Mouse (Mus musculus): ENCODE measurements around the gene Dmd. TPM values are rescaled to one million over a fixed set of nuclear protein-coding genes. Genes with fewer than 3 reads are reported as not detected.

Dmd gene
- polyA plus RNA-seq (2012; ENCODE audit: insufficient read depth, insufficient read length, low replicate concordance, missing spikeins) = not detected in 2 replicates

DNA sequence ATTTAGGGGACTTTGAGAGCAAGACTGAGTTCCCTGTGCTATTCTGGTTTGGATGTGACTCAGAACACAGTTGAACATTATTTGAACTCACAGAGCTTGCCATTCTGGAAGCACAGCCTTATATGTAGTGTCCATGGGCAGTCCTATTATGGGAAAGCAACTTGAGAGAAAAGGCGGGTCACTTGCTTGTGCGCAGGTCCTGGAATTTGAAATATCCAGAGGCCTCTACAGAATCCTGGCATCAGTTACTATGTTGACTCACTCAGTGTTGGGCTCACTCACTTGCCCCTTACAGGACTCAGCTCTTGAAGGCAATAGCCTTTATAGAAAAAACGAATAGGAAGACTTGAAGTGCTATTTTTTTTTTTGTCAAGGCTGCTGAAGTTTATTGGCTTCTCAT is at the start of gene Dmd:
Gene Dmd (plus strand): TSS at position 241 of the 400 bp plus-strand sequence.
- Histone ChIP-seq H3K27ac (ENCODE audit: insufficient read depth, low read depth, low read length) (no peak within 1 kb of the TSS), H3K4me1 (ENCODE audit: control insufficient read depth, insufficient read depth, low read length) (no peaks in the 10 kb centered on the region), H3K4me3 (ENCODE audit: insufficient read depth, low read depth, low read length) (no peak within 1 kb of the TSS)
- TF ChIP-seq POLR2A (IDR thresholded peaks at IDR 0.05; ENCODE audit: insufficient read depth, low read depth, low read length) (no peak), CTCF (IDR thresholded peaks at IDR 0.05; ENCODE audit: insufficient read depth, low read depth, low read length) (no peak)
- 72% methylated on average over 3 of the region's 3 CpGs for WGBS

DNA sequence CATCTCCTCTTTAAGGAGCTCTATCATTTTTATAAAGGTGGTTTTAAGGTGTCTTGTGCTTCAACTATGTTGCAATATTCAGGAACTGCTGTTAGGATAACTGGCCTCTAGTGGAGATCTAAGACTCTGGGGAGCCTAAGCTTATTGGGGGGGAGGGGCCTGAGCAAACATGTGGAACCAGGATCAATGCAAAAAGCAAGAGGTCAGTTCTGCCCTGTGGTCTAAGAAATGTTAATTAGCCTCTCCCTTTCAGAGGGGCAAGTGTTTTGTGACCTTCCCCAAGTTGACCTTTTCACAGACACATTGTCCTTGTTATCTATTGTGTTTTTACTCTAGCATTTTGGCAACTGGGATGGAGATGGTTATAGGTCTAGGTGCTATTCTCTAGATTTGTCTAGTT is 47.2 kb upstream of the Dmd start:
- no peak overlapping the region for H3K27ac ChIP-seq (ENCODE audit: insufficient read depth, low read depth, low read length)
- H3K4me1 ChIP-seq (ENCODE audit: control insufficient read depth, insufficient read depth, low read length) = no peaks in the 10 kb centered on the region
- no peak overlapping the region for H3K4me3 ChIP-seq (ENCODE audit: insufficient read depth, low read depth, low read length)
- TF ChIP-seq POLR2A (IDR thresholded peaks at IDR 0.05; ENCODE audit: insufficient read depth, low read depth, low read length) (no peak), CTCF (IDR thresholded peaks at IDR 0.05; ENCODE audit: insufficient read depth, low read depth, low read length) (no peak)

DNA sequence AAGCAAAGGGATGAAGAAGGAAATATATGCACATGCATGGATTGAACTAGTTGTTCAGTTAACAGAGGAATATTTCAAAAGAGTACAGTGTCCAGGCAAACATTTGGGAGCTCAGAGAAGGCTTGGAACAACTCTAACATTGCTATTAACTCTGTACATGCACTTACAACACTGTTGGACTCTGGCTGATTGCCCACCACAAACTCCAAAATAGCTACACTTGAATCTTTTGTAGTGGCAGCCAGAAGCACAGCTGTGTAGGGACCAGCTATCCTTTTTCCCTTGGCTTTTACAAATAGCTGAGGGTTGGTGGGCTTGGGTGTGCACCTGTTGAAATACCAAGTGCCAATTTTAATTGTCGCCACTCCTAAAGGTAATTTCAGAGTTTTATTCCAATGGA is 39.0 kb downstream of the Dmd start:
- Histone ChIP-seq H3K4me3 (ENCODE audit: insufficient read depth, low read depth, low read length) (no peak overlapping the region), H3K4me1 (ENCODE audit: control insufficient read depth, insufficient read depth, low read length) (no peaks in the 10 kb centered on the region), H3K27ac (ENCODE audit: insufficient read depth, low read depth, low read length) (no peak overlapping the region)
- TF ChIP-seq CTCF (IDR thresholded peaks at IDR 0.05; ENCODE audit: insufficient read depth, low read depth, low read length) (no peak), POLR2A (IDR thresholded peaks at IDR 0.05; ENCODE audit: insufficient read depth, low read depth, low read length) (no peak)
- WGBS = 90% methylated on average over 1 of the region's 1 CpGs

DNA sequence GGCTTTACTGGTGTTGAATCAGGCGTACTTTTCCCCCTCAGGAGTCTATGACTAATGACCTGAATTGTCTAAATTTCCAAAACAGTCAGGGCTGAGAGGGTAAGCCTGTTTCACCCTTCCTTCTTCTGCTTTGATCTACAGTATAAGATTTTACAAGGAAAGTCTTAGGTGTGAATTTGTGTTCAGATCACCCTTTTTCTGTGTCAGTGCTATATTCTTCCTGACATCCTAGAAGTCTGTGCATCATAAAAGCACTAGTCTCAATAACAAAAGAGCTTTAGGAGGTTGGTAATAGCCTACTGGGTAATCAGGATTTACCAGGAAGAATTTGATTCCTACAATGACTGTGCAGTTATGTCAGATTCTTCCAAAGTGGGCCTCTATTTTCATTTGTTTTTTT is 101.5 kb downstream of the Dmd start:
- WGBS = 77% methylated on average over 1 of the region's 1 CpGs
- no peak for TF ChIP-seq POLR2A (IDR thresholded peaks at IDR 0.05; ENCODE audit: insufficient read depth, low read depth, low read length)
- no peak for TF ChIP-seq CTCF (IDR thresholded peaks at IDR 0.05; ENCODE audit: insufficient read depth, low read depth, low read length)
- Histone ChIP-seq H3K27ac (ENCODE audit: insufficient read depth, low read depth, low read length) (no peak overlapping the region), H3K4me3 (ENCODE audit: insufficient read depth, low read depth, low read length) (no peak overlapping the region), H3K4me1 (ENCODE audit: control insufficient read depth, insufficient read depth, low read length) (no peaks in the 10 kb centered on the region)

GRCm38 (mm10) chrX:83116171-83116876 is 167.7 kb downstream of the Dmd start:
- H3K4me3 ChIP-seq (ENCODE audit: insufficient read depth, low read depth, low read length) = no peak overlapping the region
- H3K27ac ChIP-seq (ENCODE audit: insufficient read depth, low read depth, low read length) = no peak overlapping the region
- WGBS = 42% methylated on average over 2 of the region's 2 CpGs
- no peak for TF ChIP-seq CTCF (IDR thresholded peaks at IDR 0.05; ENCODE audit: insufficient read depth, low read depth, low read length)
- TF ChIP-seq POLR2A (IDR thresholded peaks at IDR 0.05; ENCODE audit: insufficient read depth, low read depth, low read length) = no peak
- no peaks in the 10 kb centered on the region for H3K4me1 ChIP-seq (ENCODE audit: control insufficient read depth, insufficient read depth, low read length)

GRCm38 (mm10) chrX:83117198-83117597 is 168.5 kb downstream of the Dmd start:
- WGBS = 43% methylated on average over 2 of the region's 2 CpGs
- H3K27ac ChIP-seq (ENCODE audit: insufficient read depth, low read depth, low read length) = no peak overlapping the region
- no peak overlapping the region for H3K4me3 ChIP-seq (ENCODE audit: insufficient read depth, low read depth, low read length)
- TF ChIP-seq POLR2A (IDR thresholded peaks at IDR 0.05; ENCODE audit: insufficient read depth, low read depth, low read length) (no peak), CTCF (IDR thresholded peaks at IDR 0.05; ENCODE audit: insufficient read depth, low read depth, low read length) (no peak)
- no peaks in the 10 kb centered on the region for H3K4me1 ChIP-seq (ENCODE audit: control insufficient read depth, insufficient read depth, low read length)

DNA sequence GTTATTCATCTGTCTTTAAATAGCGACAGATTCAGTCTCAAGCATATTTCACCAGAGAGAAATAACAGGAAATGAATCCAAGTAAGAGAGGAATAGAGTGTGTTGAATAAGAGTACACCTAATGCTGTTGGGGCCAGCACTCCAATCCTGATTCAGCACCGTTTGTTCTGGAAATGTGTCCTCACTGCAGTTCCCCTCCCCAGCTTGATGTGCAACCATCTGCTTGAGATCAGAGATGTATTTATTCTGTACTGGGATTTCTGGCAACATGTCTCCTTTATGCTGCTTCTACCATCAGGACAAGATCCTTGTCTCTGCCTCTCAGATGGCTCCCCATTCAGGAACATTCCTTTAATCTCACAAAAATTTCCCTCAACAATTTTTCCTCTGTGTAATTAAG is 271.9 kb downstream of the Dmd start:
- H3K27ac ChIP-seq (ENCODE audit: insufficient read depth, low read depth, low read length) = no peak overlapping the region
- no peaks in the 10 kb centered on the region for H3K4me1 ChIP-seq (ENCODE audit: control insufficient read depth, insufficient read depth, low read length)
- WGBS = 70% methylated on average over 2 of the region's 2 CpGs
- no peak for TF ChIP-seq CTCF (IDR thresholded peaks at IDR 0.05; ENCODE audit: insufficient read depth, low read depth, low read length)
- no peak for TF ChIP-seq POLR2A (IDR thresholded peaks at IDR 0.05; ENCODE audit: insufficient read depth, low read depth, low read length)
- H3K4me3 ChIP-seq (ENCODE audit: insufficient read depth, low read depth, low read length) = no peak overlapping the region

GRCm38 (mm10) chrX:83221050-83221449 is 272.4 kb downstream of the Dmd start:
- H3K27ac ChIP-seq (ENCODE audit: insufficient read depth, low read depth, low read length) = no peak overlapping the region
- 16% methylated on average over 1 of the region's 1 CpGs for WGBS
- TF ChIP-seq CTCF (IDR thresholded peaks at IDR 0.05; ENCODE audit: insufficient read depth, low read depth, low read length) (no peak), POLR2A (IDR thresholded peaks at IDR 0.05; ENCODE audit: insufficient read depth, low read depth, low read length) (no peak)
- H3K4me3 ChIP-seq (ENCODE audit: insufficient read depth, low read depth, low read length) = no peak overlapping the region
- no peaks in the 10 kb centered on the region for H3K4me1 ChIP-seq (ENCODE audit: control insufficient read depth, insufficient read depth, low read length)

- no peak for TF ChIP-seq POLR2A (IDR thresholded peaks at IDR 0.05; ENCODE audit: insufficient read depth, low read depth, low read length)
- TF ChIP-seq CTCF (IDR thresholded peaks at IDR 0.05; ENCODE audit: insufficient read depth, low read depth, low read length) = no peak
- Histone ChIP-seq H3K4me3 (ENCODE audit: insufficient read depth, low read depth, low read length) (no peak within 1 kb of the TSS), H3K27ac (ENCODE audit: insufficient read depth, low read depth, low read length) (no peak within 1 kb of the TSS), H3K4me1 (ENCODE audit: control insufficient read depth, insufficient read depth, low read length) (no peaks in the 10 kb centered on the region)
- 93% methylated on average over 15 of the region's 15 CpGs for WGBS
These were observed 538.9 kb downstream of the Dmd start, which contains the start of gene Tsga8 for GRCm38 (mm10) chrX:83487598-83487997. TSS of gene Tsga8 (minus strand) at chrX:83487924.

Data from olfactory bulb, adult 2 months (tissue).